Mouse (Mus musculus): ENCODE results near the gene Prdm1.

GRCm38 (mm10) chr10:44476523-44476922 lies 51.8 kb downstream of the Prdm1 start:
- no peak for TF ChIP-seq CHD1 (IDR thresholded peaks at IDR 0.05; ENCODE audit: low read depth, low read length)
- no peak for TF ChIP-seq POLR2A (IDR thresholded peaks at IDR 0.05; ENCODE audit: low read depth, low read length)
- TF ChIP-seq NELFE (IDR thresholded peaks at IDR 0.05; ENCODE audit: low read depth, low read length): no peak
- no peak for TF ChIP-seq POLR2AphosphoS2 (IDR thresholded peaks at IDR 0.05; ENCODE audit: low read depth, low read length)
- TF ChIP-seq CTCF (conservative IDR thresholded peaks at IDR 0.05 in 1 of 2, IDR thresholded peaks at IDR 0.05 in 1 of 2; ENCODE audit: low read depth in 2 of 2, low read length in 2 of 2): no peak
- no peak for TF ChIP-seq GABPA (IDR thresholded peaks at IDR 0.05; ENCODE audit: insufficient replicate concordance, low read depth, low read length)
